Mouse (Mus musculus) liver, embryonic 16.5 days (tissue): ENCODE measurements at regions not wholly inside any gene's neighbourhood (a gene's known extent, or its start where the extent isn't known, plus 50 kb on each side); places are given as distances from the start of the nearest gene placed in this dataset.
"Not testable (repeated sequence)": the region's sequence is repeated elsewhere in the genome, so short reads cannot be mapped to it uniquely, and the experiment has no call there.

Experiments used
- ATAC-seq: fragments of 200-750 bp; cut with Nextera tagmentation; 2 replicates; pipeline ENCODE4 v1.8.0; 2017; ENCODE audit warnings: low read depth, mild to moderate bottlenecking, moderate number of reproducible peaks, moderate library complexity
- H3K27ac ChIP-seq: fragments of 300-500 bp; sonication (generic); 2 replicates; pipeline ENCODE4 v1.5.1; 2014; ENCODE audit warnings: mild to moderate bottlenecking, low read length
- H3K27me3 ChIP-seq: fragments of 300-500 bp; sonication (generic); 2 replicates; pipeline ENCODE4 v1.6.1; 2014; ENCODE audit warnings: low read depth, low read length, mixed read lengths; ENCODE audit not compliant: control insufficient read depth, insufficient read depth
- H3K36me3 ChIP-seq: fragments of 300-500 bp; sonication (generic); 2 replicates; pipeline ENCODE4 v1.6.1; 2014; ENCODE audit warnings: mild to moderate bottlenecking; ENCODE audit not compliant: control insufficient read depth, insufficient read depth
- H3K4me1 ChIP-seq: fragments of 300-500 bp; sonication (generic); 2 replicates; pipeline ENCODE4 v1.6.1; 2014; ENCODE audit warnings: low read depth, low read length, mixed read lengths; ENCODE audit not compliant: control insufficient read depth
- H3K4me2 ChIP-seq: fragments of 300-500 bp; sonication (generic); 2 replicates; pipeline ENCODE4 v1.6.1; 2014; ENCODE audit warnings: low read depth, low read length, mixed read lengths
- H3K4me3 ChIP-seq: fragments of 300-500 bp; sonication (generic); 2 replicates; pipeline ENCODE4 v1.5.1; 2014; ENCODE audit warnings: low read depth, mild to moderate bottlenecking, low read length
- H3K9ac ChIP-seq: fragments of 300-500 bp; sonication (generic); 2 replicates; pipeline ENCODE4 v1.6.1; 2014; ENCODE audit warnings: low read depth, low read length
- H3K9me3 ChIP-seq: fragments of 300-500 bp; sonication (generic); replicated peaks from 2 replicates; pipeline ENCODE4 v1.6.1; 2016; ENCODE audit warnings: low read length; ENCODE audit not compliant: control insufficient read depth
- WGBS: fragments of 180-500 bp; shearing (Covaris S2); extraction: QIAGEN DNeasy Blood & Tissue Kit; methylation state at CpG from one replicate; pipeline ENCODE4 v1.1.7; 2014; ENCODE audit not compliant: insufficient replicate concordance; 5-methylcytosine and 5-hydroxymethylcytosine counted together

DNA sequence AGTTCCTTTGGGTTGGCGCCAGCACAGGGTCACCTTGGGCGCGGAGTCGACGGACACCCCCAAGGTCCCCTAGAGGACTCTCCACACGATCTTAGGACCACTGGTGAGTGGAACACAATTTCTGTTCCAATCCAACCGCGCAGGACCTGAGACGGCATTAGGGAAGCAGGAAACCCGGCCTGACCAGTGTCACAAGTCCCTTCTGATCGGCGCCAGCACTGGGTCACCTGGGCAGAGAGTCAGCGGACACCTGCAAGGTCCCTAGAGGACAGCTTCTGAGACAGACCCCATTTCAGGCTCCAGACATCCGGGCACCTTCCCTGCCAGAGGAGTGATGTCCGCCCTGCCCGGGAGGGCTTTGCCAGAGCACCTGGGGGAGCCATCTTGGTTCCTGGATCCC is 74.2 kb upstream of the Cdh13 start:
- ATAC-seq, H3K4me2 ChIP-seq, H3K9ac ChIP-seq, H3K4me3 ChIP-seq, H3K27me3 ChIP-seq, H3K4me1 ChIP-seq, H3K27ac ChIP-seq, H3K36me3 ChIP-seq, H3K9me3 ChIP-seq: not testable (repeated sequence)
- 80% methylated on average over 16 of the region's 16 CpGs for WGBS

GRCm38 (mm10) chr8:118190866-118191265 is 92.7 kb upstream of the Cdh13 start:
- WGBS: 71% methylated on average over 6 of the region's 6 CpGs
- H3K4me2 ChIP-seq: no peak overlapping the region
- H3K4me1 ChIP-seq: no peaks in the 10 kb centered on the region
- no peaks in the 10 kb centered on the region for H3K27me3 ChIP-seq
- no peak overlapping the region for H3K27ac ChIP-seq
- no peak overlapping the region for H3K9ac ChIP-seq
- no peak overlapping the region for H3K4me3 ChIP-seq
- ATAC-seq: no peak
- no peaks in the 10 kb centered on the region; the same call in 1 of the 2 replicates for H3K9me3 ChIP-seq
- no peaks in the 10 kb centered on the region for H3K36me3 ChIP-seq

- no peak overlapping the region for H3K4me3 ChIP-seq
- no peaks in the 10 kb centered on the region for H3K27me3 ChIP-seq
- H3K27ac ChIP-seq: no peak overlapping the region
- H3K9ac ChIP-seq: no peak overlapping the region
- 75% methylated on average over 15 of the region's 15 CpGs for whole genome bisulfite sequencing
- no peak overlapping the region for H3K4me2 ChIP-seq
- no peaks in the 10 kb centered on the region for H3K36me3 ChIP-seq
- H3K4me1 ChIP-seq: no peaks in the 10 kb centered on the region
- H3K9me3 ChIP-seq: no peaks in the 10 kb centered on the region
- ATAC-seq: no peak
Observed at GRCm38 (mm10) chr8:118189226-118189625, 94.3 kb upstream of the Cdh13 start.

DNA sequence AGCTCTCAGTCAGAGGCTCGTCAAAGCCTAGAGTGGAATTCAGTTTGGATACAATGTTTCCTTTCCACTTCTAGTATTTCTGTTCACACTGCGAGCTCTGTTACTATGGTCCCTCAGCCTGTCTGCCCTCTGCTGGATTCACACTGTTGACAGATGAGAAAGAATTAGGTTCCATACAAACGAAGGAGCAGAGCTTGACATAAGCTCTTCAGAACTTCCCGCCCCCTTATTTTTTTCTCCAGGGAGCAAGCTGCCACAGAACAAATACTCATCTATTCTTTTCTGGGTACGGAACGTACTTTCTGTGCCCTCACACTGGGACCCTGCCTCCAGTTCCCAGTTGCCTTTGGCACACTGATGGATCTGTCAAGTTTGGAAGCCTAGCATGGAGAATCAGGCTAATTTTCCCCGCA is 114.5 kb upstream of the Cdh13 start:
- Histone ChIP-seq H3K27me3 (no peaks in the 10 kb centered on the region), H3K9ac (no peak overlapping the region), H3K4me3 (no peak overlapping the region), H3K4me1 (no peaks in the 10 kb centered on the region), H3K4me2 (no peak overlapping the region), H3K36me3 (no peaks in the 10 kb centered on the region), H3K27ac (no peak overlapping the region), H3K9me3 (no peaks in the 10 kb centered on the region)
- no peak for ATAC-seq
- 61% methylated on average over 7 of the region's 7 CpGs for WGBS

- H3K27ac ChIP-seq: no peak overlapping the region
- H3K4me2 ChIP-seq: no peak overlapping the region
- H3K9me3 ChIP-seq: no peaks in the 10 kb centered on the region
- no peaks in the 10 kb centered on the region for H3K4me1 ChIP-seq
- H3K9ac ChIP-seq: no peak overlapping the region
- H3K4me3 ChIP-seq: no peak overlapping the region
- no peaks in the 10 kb centered on the region for H3K36me3 ChIP-seq
- WGBS: 74% methylated on average over 10 of the region's 10 CpGs
- ATAC-seq: no peak
- H3K27me3 ChIP-seq: no peaks in the 10 kb centered on the region
Observed at GRCm38 (mm10) chr8:118162171-118162570, 121.4 kb upstream of the Cdh13 start.

GRCm38 (mm10) chr8:118147359-118148205 is 136.0 kb upstream of the Cdh13 start:
- 58% methylated on average over 10 of the region's 10 CpGs for WGBS
- Histone ChIP-seq H3K27ac (no peak overlapping the region), H3K4me3 (no peak overlapping the region), H3K9me3 (no peaks in the 10 kb centered on the region), H3K27me3 (no peaks in the 10 kb centered on the region), H3K4me1 (no peaks in the 10 kb centered on the region), H3K4me2 (no peak overlapping the region), H3K36me3 (no peaks in the 10 kb centered on the region), H3K9ac (no peak overlapping the region)
- ATAC-seq: no peak

DNA sequence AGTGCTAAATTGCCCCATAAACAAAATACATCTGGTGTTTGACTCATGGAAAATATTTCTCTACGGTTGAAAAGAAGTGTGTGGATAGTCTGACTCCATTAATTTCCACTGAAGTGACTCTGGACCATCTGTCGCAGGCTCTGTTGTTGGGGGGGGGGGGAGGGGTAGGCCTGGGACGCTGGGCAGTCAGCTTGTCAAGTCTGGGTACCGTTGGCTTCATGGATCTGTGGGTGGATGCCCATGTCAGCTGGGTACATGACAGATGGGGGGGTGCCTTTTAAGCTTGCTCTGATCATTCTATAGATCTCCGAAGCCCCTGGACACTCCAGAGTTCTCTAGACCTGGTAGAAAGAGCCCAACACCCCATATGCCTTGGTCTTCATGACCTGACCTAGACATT is 139.0 kb upstream of the Cdh13 start:
- Histone ChIP-seq H3K4me2 (no peak overlapping the region), H3K36me3 (no peaks in the 10 kb centered on the region), H3K4me3 (no peak overlapping the region), H3K4me1 (no peaks in the 10 kb centered on the region), H3K9ac (no peak overlapping the region), H3K9me3 (no peaks in the 10 kb centered on the region), H3K27me3 (no peaks in the 10 kb centered on the region), H3K27ac (no peak overlapping the region)
- ATAC-seq: no peak
- 59% methylated on average over 5 of the region's 5 CpGs for WGBS

- WGBS: 72% methylated on average over 8 of the region's 8 CpGs
- Histone ChIP-seq H3K4me3 (no peak overlapping the region), H3K27ac (no peak overlapping the region), H3K4me2 (no peak overlapping the region), H3K9me3 (no peaks in the 10 kb centered on the region), H3K36me3 (no peaks in the 10 kb centered on the region), H3K9ac (no peak overlapping the region), H3K27me3 (no peaks in the 10 kb centered on the region), H3K4me1 (no peaks in the 10 kb centered on the region)
- no peak for ATAC-seq
Observed at GRCm38 (mm10) chr8:118142311-118142710, 141.2 kb upstream of the Cdh13 start.

GRCm38 (mm10) chr8:118139928-118140327 is 143.6 kb upstream of the Cdh13 start:
- H3K4me1 ChIP-seq: no peaks in the 10 kb centered on the region
- no peak overlapping the region for H3K27ac ChIP-seq
- ATAC-seq: no peak
- no peak overlapping the region for H3K9ac ChIP-seq
- H3K9me3 ChIP-seq: no peaks in the 10 kb centered on the region
- no peak overlapping the region for H3K4me2 ChIP-seq
- no peaks in the 10 kb centered on the region for H3K27me3 ChIP-seq
- no peak overlapping the region for H3K4me3 ChIP-seq
- H3K36me3 ChIP-seq: no peaks in the 10 kb centered on the region
- WGBS: 58% methylated on average over 6 of the region's 6 CpGs
